In the genomic region with DNA sequence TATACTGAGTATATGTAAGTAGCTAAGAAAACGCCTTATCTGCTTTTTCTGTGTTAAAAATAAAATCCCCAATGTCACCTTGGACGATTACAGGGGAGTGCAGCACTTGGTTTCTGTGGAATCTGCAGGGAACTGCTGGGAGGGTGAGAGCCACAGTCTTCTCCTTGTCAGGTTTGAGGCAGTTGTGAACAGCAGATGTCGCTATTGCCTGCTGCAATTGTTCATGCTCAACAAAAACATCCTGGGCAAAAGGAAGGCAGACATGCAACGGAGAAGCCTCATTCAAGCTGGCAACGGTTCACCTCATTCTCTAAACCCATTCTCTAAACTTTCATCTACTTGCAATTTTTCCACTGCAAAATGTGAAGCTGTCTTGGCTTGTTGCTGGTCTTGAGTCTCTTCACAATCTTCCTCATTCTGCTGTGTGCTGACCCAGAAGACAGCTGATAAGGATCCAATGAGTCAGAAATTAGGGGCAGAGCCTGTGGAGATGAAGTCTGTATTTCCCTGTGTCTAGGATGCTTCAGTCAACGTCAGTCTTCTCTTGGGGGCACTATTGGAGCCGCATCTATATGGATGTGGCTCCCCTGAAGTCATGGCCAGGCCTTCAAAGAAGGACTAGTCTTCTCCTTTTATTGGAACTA, we compare ENCODE assay signal across 8 mouse cellular contexts.
DNase-seq lines count a peak whose midpoint lies in the region.

No protein-coding gene starts in this region.

- peak; percentile 76 for DNase-seq in ZHBTc4 (ENCODE audit: low read depth, low spot score)
- DNase-seq in cerebellum, postnatal 10 days = peak; percentile 87 to 91
- peak; percentile 83 to 91 for DNase-seq in frontal cortex, postnatal 36 days (ENCODE audit: low spot score in 2 of 2)
- peak; percentile 83 for DNase-seq in induced T-regulatory cell, adult 2 months (ENCODE audit: low read depth)
- DNase-seq in left cerebral cortex, adult 11 months (ENCODE audit: low spot score) = peak; percentile 78
- peak; percentile 79 for DNase-seq in mesoderm, embryonic 11.5 days (ENCODE audit: low read depth, low spot score)
- peak; percentile 63 to 83 for DNase-seq in right cerebral cortex, postnatal 36 days (ENCODE audit: low spot score in 2 of 2)
- no peak for DNase-seq in c-Kit-positive CD71-positive TER-119-positive erythroid progenitor cells, embryonic 14.5 days (ENCODE audit: low spot score)
